ENCODE assay signal across 24 mouse cellular contexts in the genomic region with DNA sequence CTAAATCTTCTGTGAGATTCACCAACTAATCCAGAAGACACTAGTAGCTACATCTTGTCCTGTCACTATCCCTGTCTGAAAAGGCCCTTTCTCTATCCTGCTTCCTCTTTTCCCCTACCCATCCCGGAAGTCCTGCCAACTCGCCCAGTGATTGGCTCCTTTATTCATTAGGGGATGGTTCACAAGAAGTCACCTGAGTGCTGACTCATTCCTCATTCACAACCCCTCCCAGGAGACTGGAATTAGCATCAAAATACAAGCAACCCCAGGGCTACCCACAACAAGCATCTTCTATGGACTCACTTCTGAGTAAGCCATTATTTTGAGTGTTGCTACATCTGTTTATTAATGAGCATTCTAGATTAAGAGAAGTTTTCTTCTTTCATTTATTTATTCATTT.
A peak's percentile ranks its signal among the peaks of the same experiment; 100 is the strongest.
DNase-seq lines count a peak whose midpoint lies in the region; TF ChIP-seq lines count a peak whose summit lies in the region.
"Had no signal": no experiment of that assay in that cellular context is flagged by ENCODE, and none has a peak within 500 bp of the region (broad histone marks: within the 10 kb centered on the region; RNA-seq: fewer than 3 reads in every experiment).

No protein-coding gene starts in this region.

- no peak for TF ChIP-seq CTCF in E14TG2a.4 (conservative IDR thresholded peaks at IDR 0.05; ENCODE audit: low read length)

- H3K27ac ChIP-seq in ES-E14 (ENCODE audit: insufficient read depth, low read depth, low read length, poor library complexity, severe bottlenecking): peak overlapping the region; percentile 79; the same call in 1 of the 2 replicates
- H3K27ac ChIP-seq: embryonic facial prominence, embryonic 12.5 days; embryonic facial prominence, embryonic 15.5 days; gastrocnemius, adult 2 months; heart, embryonic 15.5 days; hindbrain, embryonic 10.5 days; hindbrain, embryonic 13.5 days had no signal

- in situ Hi-C loops in ES-E14 (cut with MboI; ENCODE audit: low sequenced_read_pairs in 2 of 2, unreplicated experiment in 2 of 2): no loop called here

- DNase-seq in ES-E14 (ENCODE audit: low read depth, low spot score): peak; percentile 26
- peak; percentile 93 for DNase-seq in R1 (ENCODE audit: low read depth, low spot score)
- DNase-seq in T-cell, adult 2 months (ENCODE audit: low spot score): no peak
- DNase-seq in right cerebral cortex, postnatal 25 days: no peak
- no peak for DNase-seq in kidney, adult 8-10 months
- DNase-seq: adrenal gland, postnatal 10 days; adrenal gland, postnatal 36 days; cerebellum, adult 18-20 months; cerebellum, adult 9-10 months; cerebellum, postnatal 14 days; forebrain, postnatal 0 days; gastrocnemius, adult 2 months; gastrocnemius, postnatal 14 days; heart, adult 18-20 months; heart, postnatal 10 days; heart, postnatal 36 days; kidney, adult 18-20 months had no signal

- no peaks in the 10 kb centered on the region for H3K27me3 ChIP-seq in E14TG2a.4 (ENCODE audit: insufficient read depth, low read length)
- H3K27me3 ChIP-seq: embryonic facial prominence, embryonic 12.5 days; embryonic facial prominence, embryonic 15.5 days; heart, embryonic 12.5 days; heart, embryonic 15.5 days; hindbrain, embryonic 13.5 days had no signal

- H3K36me3 ChIP-seq in E14TG2a.4 (ENCODE audit: insufficient read depth, low read length): no peaks in the 10 kb centered on the region
- H3K36me3 ChIP-seq in ES-E14 (ENCODE audit: control insufficient read depth, insufficient read depth, low read length, poor library complexity, severe bottlenecking): no peaks in the 10 kb centered on the region
- H3K36me3 ChIP-seq: embryonic facial prominence, embryonic 12.5 days; embryonic facial prominence, embryonic 15.5 days; heart, embryonic 12.5 days; heart, embryonic 15.5 days; hindbrain, embryonic 10.5 days; hindbrain, embryonic 13.5 days had no signal

- H3K9ac ChIP-seq in ES-E14 (ENCODE audit: insufficient read depth, low read depth, low read length, poor library complexity, severe bottlenecking): no peak overlapping the region
- H3K9ac ChIP-seq: embryonic facial prominence, embryonic 12.5 days; embryonic facial prominence, embryonic 15.5 days; forebrain, postnatal 0 days; heart, embryonic 12.5 days; heart, embryonic 15.5 days; hindbrain, embryonic 13.5 days had no signal

- peak overlapping the region; percentile 45; the same call in 1 of the 2 replicates for H3K4me3 ChIP-seq in E14TG2a.4 (replicated peaks; ENCODE audit: low read length)
- peak overlapping the region in 1 of 2 experiments; percentile 59; a peak in 2 of 4 replicates for H3K4me3 ChIP-seq in ES-E14 (ENCODE audit: insufficient read depth in 1 of 2, low read depth in 1 of 2, low read length in 2 of 2, poor library complexity in 1 of 2, severe bottlenecking in 1 of 2)
- H3K4me3 ChIP-seq: embryonic facial prominence, embryonic 12.5 days; embryonic facial prominence, embryonic 15.5 days; gastrocnemius, adult 2 months; heart, embryonic 12.5 days; heart, embryonic 15.5 days; hindbrain, embryonic 10.5 days; hindbrain, embryonic 13.5 days had no signal

- no peaks in the 10 kb centered on the region; the same call in 1 of the 2 replicates for H3K9me3 ChIP-seq in E14TG2a.4 (ENCODE audit: low read length)
- no peaks in the 10 kb centered on the region for H3K9me3 ChIP-seq in ES-E14 (ENCODE audit: control insufficient read depth, insufficient read depth, low read depth, low read length)
- H3K9me3 ChIP-seq: embryonic facial prominence, embryonic 12.5 days; embryonic facial prominence, embryonic 15.5 days; heart, embryonic 12.5 days; heart, embryonic 15.5 days; hindbrain, embryonic 10.5 days; hindbrain, embryonic 13.5 days had no signal

- H3K4me1 ChIP-seq in E14TG2a.4 (replicated peaks; ENCODE audit: low read depth, low read length) (peaks cover 20% of the 10 kb centered on the region), ES-E14 (ENCODE audit: control insufficient read depth in 2 of 2, insufficient read depth in 2 of 2, low read length in 2 of 2, poor library complexity in 1 of 2) (peaks cover 3 to 4% of the 10 kb centered on the region in 2 experiments; a peak in 2 of 4 replicates)
- H3K4me1 ChIP-seq: embryonic facial prominence, embryonic 12.5 days; embryonic facial prominence, embryonic 15.5 days; heart, embryonic 15.5 days; hindbrain, embryonic 10.5 days; hindbrain, embryonic 13.5 days had no signal

TF ChIP-seq in ES-E14, 5 proteins besides CTCF, POLR2A, EP300 and RAD21:
- TF ChIP-seq HCFC1 (IDR thresholded peaks at IDR 0.05; ENCODE audit: borderline replicate concordance, insufficient read depth, low read length): no peak
- TF ChIP-seq MAFK (IDR thresholded peaks at IDR 0.05; ENCODE audit: insufficient read depth, low read depth, low read length): peak; percentile 87
- no peak for TF ChIP-seq ZC3H11A (IDR thresholded peaks at IDR 0.05; ENCODE audit: borderline replicate concordance, low read depth, low read length)
TF ChIP-seq in ES-E14: peak in this region for 1.

Comparison
In these comparisons a context has a peak if more than half of its experiments do, and no peak if none do; other contexts are left out.
1. DNase-seq: peak in ES-E14 (single experiment) and R1 (single experiment); none in T-cell, adult 2 months (single experiment), right cerebral cortex, postnatal 25 days (single experiment) and kidney, adult 8-10 months (0 of 2).